Mouse (Mus musculus) kidney, postnatal 0 days (tissue): ENCODE data around the gene Rd3l. TPM values are rescaled to one million over a fixed set of nuclear protein-coding genes. Genes with fewer than 3 reads are reported as not detected.

Source experiments
- ATAC-seq: fragments of 200-750 bp; cut with Nextera tagmentation; replicated peaks from 2 replicates; pipeline ENCODE4 v1.8.0; 2017; ENCODE audit warnings: low read depth, moderate number of reproducible peaks, moderate TSS enrichment, moderate library complexity; ENCODE audit not compliant: low FRiP score
- DNase-seq: peaks from one replicate; pipeline ENCODE4 v3.0.0-alpha.2; 2016; ENCODE audit warnings: low spot score
- H3K27ac ChIP-seq: fragments of 300-500 bp; sonication (generic); 2 replicates; pipeline ENCODE4 v1.5.1; 2014; ENCODE audit warnings: mild to moderate bottlenecking
- H3K27me3 ChIP-seq: fragments of 300-500 bp; sonication (generic); 2 replicates; pipeline ENCODE4 v1.6.1; 2014; ENCODE audit warnings: low read length, mixed read lengths; ENCODE audit not compliant: insufficient read depth
- H3K36me3 ChIP-seq: fragments of 300-500 bp; sonication (generic); 2 replicates; pipeline ENCODE4 v1.6.1; 2014; ENCODE audit warnings: low read length, mixed read lengths; ENCODE audit not compliant: insufficient read depth
- H3K4me1 ChIP-seq: fragments of 300-500 bp; sonication (generic); replicated peaks from 2 replicates; pipeline ENCODE4 v1.6.1; 2014; ENCODE audit warnings: antibody characterized with exemption, low read length, mixed read lengths; ENCODE audit not compliant: insufficient read depth
- H3K4me2 ChIP-seq: fragments of 300-500 bp; sonication (generic); 2 replicates; pipeline ENCODE4 v1.6.1; 2014; ENCODE audit warnings: mild to moderate bottlenecking, low read length, moderate library complexity, mixed read lengths
- H3K4me3 ChIP-seq: fragments of 300-500 bp; sonication (generic); replicated peaks from 2 replicates; pipeline ENCODE4 v1.5.1; 2014; ENCODE audit warnings: low read depth, low read length
- H3K9ac ChIP-seq: fragments of 300-500 bp; sonication (generic); 2 replicates; pipeline ENCODE4 v1.6.1; 2014; ENCODE audit warnings: low read depth, low read length
- H3K9me3 ChIP-seq: fragments of 300-500 bp; sonication (generic); replicated peaks from 2 replicates; pipeline ENCODE4 v1.6.1; 2016; ENCODE audit warnings: low read length, inconsistent platforms, mixed read lengths
- CTCF ChIP-seq: IDR thresholded peaks from 2 replicates; pipeline ENCODE4 v1.5.1; 2016; ENCODE audit warnings: antibody characterized with exemption, low read depth, mild to moderate bottlenecking, moderate library complexity
- WGBS: fragments of 180-500 bp; shearing (Covaris S2); extraction: QIAGEN DNeasy Blood & Tissue Kit; methylation state at CpG from one replicate; pipeline ENCODE4 v1.1.7; 2014; 5-methylcytosine and 5-hydroxymethylcytosine counted together
- polyA plus RNA-seq: library from polyadenylated mRNA; unstranded; fragments of >200 nt; fragmentation: Nextera tagmentation; extraction: Ambion mirVana; gene quantifications from 2 replicates; pipeline ENCODE4 v1.2.1, GENCODE M21; 2015

Gene Rd3l
- polyA plus RNA-seq, 1 experiment from 2014 or later: not detected

DNA sequence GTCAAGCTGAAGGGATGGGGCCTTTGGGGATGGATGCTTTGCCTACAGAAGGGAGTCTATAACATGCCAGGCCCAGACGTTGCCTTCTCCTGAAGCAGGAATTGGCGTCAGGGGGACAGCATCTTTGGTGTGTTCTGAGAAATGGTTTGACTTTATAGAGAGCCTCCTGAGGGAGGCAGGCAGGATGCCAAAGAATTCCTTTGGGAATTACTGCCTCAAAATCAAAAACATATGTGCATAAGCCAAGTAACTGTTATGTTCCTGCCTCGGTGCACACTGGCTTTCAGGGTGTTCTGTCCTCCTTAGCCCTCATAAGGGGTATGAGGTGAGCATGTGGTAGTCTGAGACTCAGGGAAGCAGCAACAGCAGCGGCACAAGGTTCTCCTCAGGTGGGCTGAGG lies 35.2 kb upstream of the Rd3l start:
- Histone ChIP-seq H3K9me3 (no peaks in the 10 kb centered on the region), H3K4me1 (no peaks in the 10 kb centered on the region; the same call in 1 of the 2 replicates), H3K4me2 (no peak overlapping the region), H3K27me3 (no peaks in the 10 kb centered on the region), H3K4me3 (no peak overlapping the region), H3K27ac (no peak overlapping the region), H3K9ac (no peak overlapping the region), H3K36me3 (no peaks in the 10 kb centered on the region)
- ATAC-seq: no peak
- TF ChIP-seq CTCF: no peak
- 63% methylated on average over 4 of the region's 4 CpGs for WGBS
- DNase-seq: no peak

DNA sequence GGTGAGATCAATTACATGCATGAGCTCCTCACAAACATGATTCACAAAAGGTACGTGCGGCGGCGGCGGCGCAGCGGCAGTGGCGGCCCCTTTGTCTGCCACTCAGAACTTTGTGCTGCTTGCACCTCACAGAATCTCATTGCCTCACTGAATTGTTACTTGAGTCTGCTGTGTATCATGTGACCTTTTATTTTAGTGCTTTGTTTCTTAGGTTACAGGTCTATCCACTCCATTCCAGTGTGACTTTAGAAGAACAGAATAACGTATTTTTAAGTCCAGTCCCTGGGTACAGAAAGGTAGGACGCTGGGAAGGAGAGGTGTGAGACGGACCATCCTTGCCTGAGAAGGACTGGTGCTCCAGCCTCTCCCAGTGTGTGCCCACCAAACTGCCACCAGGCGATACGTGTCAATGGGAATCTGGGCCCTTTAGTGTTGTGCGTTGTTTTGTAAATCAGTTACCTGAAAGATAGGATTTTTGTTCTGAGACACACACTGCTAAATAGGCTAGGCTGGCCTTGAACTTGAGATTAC lies 32.2 kb upstream of the Rd3l start:
- no peaks in the 10 kb centered on the region for H3K36me3 ChIP-seq
- no peak overlapping the region for H3K4me3 ChIP-seq
- ATAC-seq (peak; percentile 46; the same call in 1 of the 2 replicates), DNase-seq (peak; percentile 52)
- H3K27ac ChIP-seq: peak overlapping the region; percentile 43; the same call in 1 of the 2 replicates
- 0 out of 2 replicates have a peak overlapping the region, but pooled peaks have one; percentile 15 for H3K9ac ChIP-seq
- TF ChIP-seq CTCF: no peak
- WGBS: 21% methylated on average over 14 of the region's 14 CpGs
- no peaks in the 10 kb centered on the region for H3K9me3 ChIP-seq
- no peaks in the 10 kb centered on the region for H3K27me3 ChIP-seq
- H3K4me2 ChIP-seq: peak overlapping the region; percentile 32
- H3K4me1 ChIP-seq: no peaks in the 10 kb centered on the region; the same call in 1 of the 2 replicates

DNA sequence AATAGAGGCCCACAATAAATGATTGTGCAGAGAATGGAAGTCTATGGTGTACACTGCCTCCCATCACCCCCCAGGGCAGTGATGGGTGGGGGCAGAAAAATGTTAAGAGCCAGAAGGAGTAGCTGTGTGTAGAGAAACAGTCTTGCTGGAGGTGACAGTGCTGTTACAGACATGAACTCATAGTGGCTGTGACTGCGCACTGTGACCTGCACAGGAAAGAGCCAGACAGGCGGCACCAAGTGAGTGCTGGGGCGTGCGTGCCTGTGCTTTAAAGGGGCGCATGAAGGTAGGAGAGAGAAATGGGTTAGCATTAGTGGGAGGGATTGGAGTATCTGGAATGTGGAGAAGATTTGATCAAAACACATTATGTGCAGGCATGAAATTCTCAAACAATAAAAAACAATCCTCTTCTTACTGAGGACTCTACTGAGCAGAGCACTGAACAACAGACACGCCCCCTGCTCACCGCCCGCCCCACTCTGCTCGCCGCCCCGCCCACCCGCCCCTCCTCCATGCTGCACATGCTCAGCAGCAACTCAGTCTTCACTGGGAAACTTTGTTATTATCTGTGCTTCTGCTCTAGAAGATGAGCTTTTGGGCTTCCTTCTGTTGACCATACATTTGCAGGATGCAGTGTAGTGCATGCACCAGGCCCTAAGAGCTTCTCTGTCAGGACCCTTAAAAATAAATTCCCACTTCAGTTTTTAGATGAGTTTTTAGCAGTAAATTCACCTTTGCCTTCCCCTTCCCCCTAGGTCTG lies 31.6 kb upstream of the Rd3l start:
- TF ChIP-seq CTCF: no peak
- Histone ChIP-seq H3K4me2 (peak overlapping the region; percentile 32), H3K4me3 (no peak overlapping the region), H3K27ac (peak overlapping the region; percentile 43; the same call in 1 of the 2 replicates), H3K27me3 (no peaks in the 10 kb centered on the region), H3K9me3 (no peaks in the 10 kb centered on the region), H3K36me3 (no peaks in the 10 kb centered on the region), H3K9ac (0 out of 2 replicates have a peak overlapping the region, but pooled peaks have one; percentile 15), H3K4me1 (no peaks in the 10 kb centered on the region; the same call in 1 of the 2 replicates)
- 24% methylated on average over 12 of the region's 12 CpGs for WGBS
- ATAC-seq (peak; percentile 89), DNase-seq (peak; percentile 72)

DNA sequence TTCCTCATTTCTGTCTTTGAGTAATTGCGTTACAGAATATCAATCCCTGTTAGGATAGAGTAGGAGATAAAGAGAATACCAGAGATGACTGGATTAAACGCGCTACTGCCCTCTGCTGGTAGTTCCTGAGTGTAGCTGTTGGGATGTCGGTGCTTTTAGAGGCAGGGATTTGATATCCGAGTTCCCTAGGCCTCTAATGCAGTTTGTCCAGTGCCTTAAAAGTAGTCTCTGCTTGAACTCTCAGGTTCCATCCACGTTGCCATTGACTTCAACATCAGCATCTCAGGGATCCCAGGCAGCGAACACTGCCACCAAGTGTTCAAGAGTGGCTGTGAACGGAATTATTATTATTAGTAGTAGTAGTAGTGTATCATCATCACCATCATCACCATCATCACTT lies 20.1 kb upstream of the Rd3l start:
- Histone ChIP-seq H3K4me2 (no peak overlapping the region), H3K36me3 (no peaks in the 10 kb centered on the region), H3K9ac (no peak overlapping the region), H3K27ac (no peak overlapping the region), H3K27me3 (no peaks in the 10 kb centered on the region), H3K4me1 (no peaks in the 10 kb centered on the region), H3K9me3 (no peaks in the 10 kb centered on the region), H3K4me3 (no peak overlapping the region)
- peak; percentile 85 for TF ChIP-seq CTCF
- WGBS: 15% methylated on average over 8 of the region's 8 CpGs
- DNase-seq (peak; percentile 90), ATAC-seq (no peak)

DNA sequence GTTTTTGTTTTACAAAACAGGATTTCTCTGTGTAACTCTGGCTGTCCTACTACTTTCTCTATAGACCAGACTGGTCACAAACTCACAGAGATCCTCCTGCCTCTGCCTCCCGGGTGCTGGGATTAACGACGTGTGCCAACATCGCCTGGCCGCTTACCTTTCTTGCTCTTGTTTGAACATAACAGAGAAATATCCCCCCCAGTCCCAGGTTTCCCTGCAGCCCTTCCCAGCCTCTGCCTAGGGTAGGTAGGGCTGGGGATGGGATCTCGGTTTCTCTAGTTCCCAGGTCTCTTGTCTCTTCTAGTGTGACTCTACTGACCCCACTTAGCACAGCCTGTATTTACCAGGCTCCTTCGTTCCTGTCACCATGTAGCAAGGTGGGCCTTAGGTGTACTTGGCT lies 18.6 kb upstream of the Rd3l start:
- no peak for TF ChIP-seq CTCF
- ATAC-seq: no peak
- no peak overlapping the region for H3K4me3 ChIP-seq
- no peak overlapping the region for H3K4me2 ChIP-seq
- H3K27ac ChIP-seq: no peak overlapping the region
- H3K9ac ChIP-seq: no peak overlapping the region
- no peaks in the 10 kb centered on the region for H3K4me1 ChIP-seq
- no peak for DNase-seq
- H3K27me3 ChIP-seq: no peaks in the 10 kb centered on the region
- WGBS: 93% methylated on average over 7 of the region's 7 CpGs
- H3K36me3 ChIP-seq: no peaks in the 10 kb centered on the region
- H3K9me3 ChIP-seq: no peaks in the 10 kb centered on the region

DNA sequence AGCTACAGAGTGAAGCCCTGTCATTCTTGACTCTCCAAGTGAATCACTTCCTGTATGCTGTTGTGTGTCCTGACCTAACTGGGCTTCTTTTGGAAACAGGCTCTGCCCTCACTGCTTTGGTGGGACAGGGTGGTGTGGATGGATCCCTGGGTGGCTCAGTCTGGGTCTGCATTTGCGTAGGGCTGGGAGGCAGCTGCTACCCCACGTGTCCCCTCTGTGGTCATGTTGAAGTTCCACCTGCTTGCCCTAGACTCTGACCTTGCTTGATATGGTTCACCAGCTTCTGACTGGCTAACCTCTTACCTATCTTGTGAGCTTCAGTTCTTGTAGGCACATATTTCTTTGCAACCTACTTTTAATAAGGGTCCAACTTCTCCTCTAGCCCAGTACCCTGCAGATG lies 14.0 kb upstream of the Rd3l start:
- H3K9me3 ChIP-seq: no peaks in the 10 kb centered on the region
- ATAC-seq: no peak
- 76% methylated on average over 2 of the region's 2 CpGs for WGBS
- no peaks in the 10 kb centered on the region for H3K4me1 ChIP-seq
- no peak overlapping the region for H3K4me2 ChIP-seq
- no peak overlapping the region for H3K9ac ChIP-seq
- DNase-seq: no peak
- H3K36me3 ChIP-seq: no peaks in the 10 kb centered on the region
- no peak overlapping the region for H3K4me3 ChIP-seq
- H3K27me3 ChIP-seq: no peaks in the 10 kb centered on the region
- no peak overlapping the region for H3K27ac ChIP-seq
- no peak for TF ChIP-seq CTCF
